Mouse (Mus musculus): ENCODE data around the gene Stk38l. TPM values are rescaled to one million over a fixed set of nuclear protein-coding genes. Genes with fewer than 3 reads are reported as not detected.

Stk38l gene
- polyA plus RNA-seq, 1 experiment from 2014 or later: 15.1 TPM

DNA sequence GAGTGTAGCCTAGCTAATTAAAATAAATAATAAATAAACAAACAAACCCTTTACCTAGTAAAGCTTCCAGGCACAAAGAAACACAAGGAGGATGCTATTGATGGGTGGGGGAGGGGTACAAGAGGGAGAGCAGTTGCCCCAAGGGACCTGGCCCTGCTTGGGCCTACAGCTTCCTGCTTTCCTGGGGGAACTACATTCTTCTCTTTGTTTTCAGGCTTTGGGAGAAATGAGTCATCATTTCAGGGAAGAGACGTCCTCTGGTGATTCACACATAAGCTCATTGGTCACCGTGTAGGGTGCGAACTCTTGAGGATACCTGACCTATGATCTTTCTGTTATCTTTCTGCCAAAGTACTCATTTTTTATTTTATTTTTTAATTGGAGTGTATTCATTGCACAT is 68.7 kb downstream of the Stk38l start:
- no peak overlapping the region for H3K4me2 ChIP-seq
- no peak overlapping the region for H3K27ac ChIP-seq (replicated peaks)
- no peaks in the 10 kb centered on the region for H3K9me3 ChIP-seq
- H3K36me3 ChIP-seq: no peaks in the 10 kb centered on the region
- peaks cover 23% of the 10 kb centered on the region for H3K27me3 ChIP-seq
- no peak overlapping the region for H3K4me3 ChIP-seq
- WGBS: 72% methylated on average over 3 of the region's 3 CpGs
- H3K9ac ChIP-seq: no peak overlapping the region
- no peak for ATAC-seq (ENCODE audit: low read depth)
- peaks cover 16% of the 10 kb centered on the region for H3K4me1 ChIP-seq (replicated peaks)

DNA sequence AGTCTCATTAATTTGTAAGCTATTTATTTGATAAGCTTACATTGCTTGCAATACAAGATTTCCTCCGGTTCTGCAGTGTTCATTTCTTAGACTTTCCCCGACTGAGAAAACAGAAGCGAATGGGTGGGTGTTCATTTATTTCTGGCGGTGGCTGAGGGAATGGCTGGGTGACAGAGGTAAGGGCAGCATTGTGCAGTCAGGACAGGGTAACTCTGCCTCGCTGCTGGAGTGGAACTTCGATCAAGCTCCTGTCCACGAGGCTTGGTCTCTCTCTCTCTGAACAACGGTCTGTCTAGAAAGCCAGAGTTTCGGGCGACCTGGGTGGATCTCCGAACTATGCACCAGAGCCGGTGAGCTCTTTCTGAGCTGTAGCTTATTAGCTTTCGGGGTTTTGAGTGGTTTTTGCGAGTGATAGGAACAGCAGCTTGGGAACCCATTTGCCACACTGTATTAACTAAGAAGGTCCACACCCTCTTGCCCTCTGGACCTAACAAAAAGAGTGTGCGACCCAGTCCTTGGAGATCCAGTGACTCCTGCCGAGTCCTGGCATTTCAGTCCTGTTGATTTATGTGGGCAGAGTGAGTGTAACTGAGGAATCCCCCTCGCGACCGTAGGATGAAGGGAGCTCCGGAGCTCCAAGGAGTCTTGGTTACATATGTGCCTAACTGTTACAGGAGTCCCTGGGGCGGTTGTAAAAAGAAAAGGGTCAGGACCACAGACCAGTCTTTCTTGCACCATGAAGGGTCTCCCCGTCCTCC is 70.5 kb downstream of the Stk38l start:
- Histone ChIP-seq H3K36me3 (no peaks in the 10 kb centered on the region), H3K4me1 (replicated peaks) (peaks cover 16% of the 10 kb centered on the region), H3K9ac (peak overlapping the region; percentile 72), H3K27ac (replicated peaks) (no peak overlapping the region), H3K4me2 (peak overlapping the region; percentile 90), H3K9me3 (no peaks in the 10 kb centered on the region), H3K27me3 (peaks cover 23% of the 10 kb centered on the region), H3K4me3 (peak overlapping the region; percentile 50)
- peak; percentile 47 for ATAC-seq (ENCODE audit: low read depth)
- WGBS: 19% methylated on average over 22 of the region's 22 CpGs

DNA sequence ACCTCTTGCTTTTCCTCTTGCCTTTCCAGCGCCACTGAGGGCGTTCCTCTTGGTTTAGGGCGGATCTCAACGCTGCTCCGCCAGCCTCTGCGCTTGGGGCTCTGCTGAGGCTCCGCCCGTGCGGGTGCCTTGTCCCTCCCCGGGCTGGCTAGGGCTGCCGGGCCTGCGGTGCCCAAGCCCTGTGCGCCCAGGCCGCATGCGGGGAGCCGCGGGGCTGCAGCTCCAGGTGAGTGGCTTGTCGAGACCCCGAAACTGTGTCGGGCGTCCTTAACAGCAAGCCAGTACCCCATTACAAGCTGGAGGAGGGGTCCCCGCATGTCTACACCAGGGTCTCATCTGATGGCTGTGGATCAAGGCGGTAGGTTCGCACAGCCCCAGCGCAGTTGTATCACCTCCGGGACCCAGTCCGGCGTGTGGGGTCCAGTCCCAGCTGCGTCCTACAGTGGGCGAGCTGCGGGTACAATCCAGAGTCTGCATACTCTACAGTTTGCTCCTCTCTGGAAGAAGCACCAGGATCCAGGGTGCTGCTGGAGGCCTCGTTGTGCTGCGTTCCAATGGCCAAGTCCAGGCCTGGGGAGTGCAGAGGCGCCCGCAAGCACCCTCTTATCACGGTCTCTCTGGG is 71.2 kb downstream of the Stk38l start, which contains the start of gene Arntl2:
Arntl2 (plus strand) TSS at position 132 of the 622 bp plus-strand sequence.
- H3K4me1 ChIP-seq (replicated peaks): peaks cover 16% of the 10 kb centered on the region
- H3K9ac ChIP-seq: peak within 1 kb of the TSS; percentile 72
- peak within 1 kb of the TSS; percentile 90 for H3K4me2 ChIP-seq
- 3% methylated on average over 36 of the region's 36 CpGs for WGBS
- no peaks in the 10 kb centered on the region for H3K36me3 ChIP-seq
- H3K27me3 ChIP-seq: peaks cover 23% of the 10 kb centered on the region
- H3K4me3 ChIP-seq: peak within 1 kb of the TSS; percentile 50
- H3K9me3 ChIP-seq: no peaks in the 10 kb centered on the region
- peak; percentile 94 for ATAC-seq (ENCODE audit: low read depth)
- H3K27ac ChIP-seq (replicated peaks): no peak within 1 kb of the TSS

DNA sequence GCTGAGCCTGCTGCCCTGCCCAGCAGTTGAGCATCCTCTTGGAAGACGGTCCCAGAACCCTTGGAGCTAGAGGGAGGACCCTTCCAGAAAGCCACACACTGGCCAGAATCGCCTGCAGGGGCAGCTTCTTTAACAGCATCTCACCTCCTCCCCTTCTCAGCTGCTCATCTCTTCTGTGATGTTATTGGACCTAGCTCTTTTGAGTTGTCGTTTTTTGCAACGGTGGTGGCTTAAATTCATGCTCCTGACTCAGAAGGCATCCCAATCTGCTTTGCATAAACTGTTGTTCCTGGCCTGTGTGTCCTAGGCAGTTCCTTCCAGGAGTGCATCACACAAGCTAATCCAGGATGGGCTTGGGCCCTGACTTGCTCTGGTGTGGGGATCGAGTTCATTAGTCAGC is 72.7 kb downstream of the Stk38l start:
- H3K4me3 ChIP-seq: no peak overlapping the region
- 58% methylated on average over 5 of the region's 5 CpGs for WGBS

DNA sequence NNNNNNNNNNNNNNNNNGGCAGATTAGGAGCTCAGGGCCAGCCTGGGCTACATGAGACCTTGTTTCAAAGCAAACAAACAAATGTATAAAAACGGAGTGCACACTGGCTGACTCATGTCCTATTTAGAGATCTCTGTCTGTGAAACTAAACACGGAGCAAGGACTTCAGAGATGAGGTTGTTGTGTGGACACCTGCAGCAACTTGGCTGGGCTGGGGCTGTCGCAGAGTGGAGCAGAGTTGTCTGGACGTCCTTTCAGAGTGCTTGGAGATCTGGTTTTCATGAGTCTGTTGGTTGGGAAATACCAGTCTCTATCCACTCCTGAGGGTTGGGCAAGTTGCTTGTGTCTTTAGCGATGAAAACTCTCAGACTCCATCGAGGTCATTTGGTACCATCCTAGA is 85.2 kb downstream of the Stk38l start:
- H3K4me2 ChIP-seq: no peak overlapping the region
- no peaks in the 10 kb centered on the region for H3K9me3 ChIP-seq
- H3K4me1 ChIP-seq (replicated peaks): no peaks in the 10 kb centered on the region
- H3K36me3 ChIP-seq: 0 out of 2 replicates have a peak, but pooled peaks cover 10% of the 10 kb centered on the region
- no peak overlapping the region for H3K4me3 ChIP-seq
- no peak for ATAC-seq (ENCODE audit: low read depth)
- no peak overlapping the region for H3K9ac ChIP-seq
- no peak overlapping the region for H3K27ac ChIP-seq (replicated peaks)
- 90% methylated on average over 6 of the region's 6 CpGs for WGBS
- no peaks in the 10 kb centered on the region for H3K27me3 ChIP-seq

More for the DNA sequence above, 72.7 kb downstream of the Stk38l start:
- Histone ChIP-seq H3K36me3 (no peaks in the 10 kb centered on the region), H3K27ac (replicated peaks) (no peak overlapping the region), H3K9ac (no peak overlapping the region), H3K4me1 (replicated peaks) (peaks cover 16% of the 10 kb centered on the region), H3K27me3 (peaks cover 23% of the 10 kb centered on the region), H3K9me3 (no peaks in the 10 kb centered on the region), H3K4me2 (no peak overlapping the region)
- ATAC-seq (ENCODE audit: low read depth): no peak

DNA sequence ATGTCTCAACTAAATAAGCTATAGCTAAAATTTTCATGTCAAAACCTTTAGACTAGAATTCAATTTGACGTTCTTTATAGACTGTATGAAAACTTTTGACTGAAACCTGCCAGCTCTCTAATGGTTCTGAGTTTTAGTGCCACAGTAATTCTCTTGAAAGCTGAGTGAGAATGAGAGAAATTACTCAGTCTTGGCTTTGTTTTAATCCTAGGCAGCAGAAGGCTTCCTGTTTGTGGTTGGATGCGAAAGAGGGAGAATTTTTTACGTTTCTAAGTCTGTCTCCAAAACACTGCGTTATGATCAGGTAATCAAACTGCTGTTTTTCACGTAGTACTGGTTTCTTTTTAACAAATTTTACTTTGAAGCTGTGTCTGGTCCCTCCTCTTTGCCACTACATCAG is 88.2 kb downstream of the Stk38l start:
- no peak overlapping the region for H3K27ac ChIP-seq (replicated peaks)
- no peaks in the 10 kb centered on the region for H3K27me3 ChIP-seq
- no peak for ATAC-seq (ENCODE audit: low read depth)
- 89% methylated on average over 5 of the region's 5 CpGs for WGBS
- no peaks in the 10 kb centered on the region for H3K9me3 ChIP-seq
- H3K4me2 ChIP-seq: no peak overlapping the region
- no peaks in the 10 kb centered on the region for H3K4me1 ChIP-seq (replicated peaks)
- 0 out of 2 replicates have a peak, but pooled peaks cover 10% of the 10 kb centered on the region for H3K36me3 ChIP-seq
- H3K9ac ChIP-seq: no peak overlapping the region
- H3K4me3 ChIP-seq: no peak overlapping the region

DNA sequence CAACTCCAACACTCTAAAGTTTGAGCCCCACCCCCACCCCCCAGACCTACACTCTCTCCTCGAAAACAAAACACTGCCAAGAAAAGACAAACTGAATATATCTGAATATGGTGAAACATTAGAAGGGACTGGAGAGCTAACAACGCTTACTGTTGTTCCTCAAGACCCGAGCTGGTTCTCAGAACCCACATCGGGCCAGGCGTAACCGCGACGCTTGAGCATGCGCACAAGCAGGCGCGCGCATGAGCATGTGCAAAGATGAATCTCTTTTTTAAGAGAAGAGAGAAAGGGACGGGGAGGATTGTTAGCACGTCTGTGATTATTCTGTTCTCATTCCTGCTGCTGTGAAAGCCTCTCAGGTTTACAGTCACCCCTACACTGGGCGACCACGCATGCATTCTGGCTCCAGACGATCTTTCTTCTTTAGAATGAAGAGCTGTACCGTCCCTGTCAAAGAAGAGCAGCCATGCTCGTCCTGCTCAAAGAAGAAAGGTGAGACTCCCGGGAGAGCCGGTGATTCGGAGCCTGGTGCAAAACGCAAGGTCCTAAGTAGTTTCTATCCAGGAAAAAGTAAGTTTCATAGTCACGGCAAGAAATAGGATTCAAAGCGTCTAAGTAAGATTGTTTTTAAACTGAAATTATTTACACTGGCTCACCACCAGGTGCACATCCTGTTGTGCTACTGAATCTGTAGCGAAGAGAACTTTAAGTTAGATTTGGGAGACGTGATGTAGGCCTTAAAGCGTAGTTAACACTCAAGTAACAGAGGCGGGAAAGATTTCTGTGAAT is 95.6 kb downstream of the Stk38l start:
- no peaks in the 10 kb centered on the region for H3K9me3 ChIP-seq
- H3K36me3 ChIP-seq: no peaks in the 10 kb centered on the region
- H3K4me3 ChIP-seq: no peak overlapping the region
- WGBS: 88% methylated on average over 29 of the region's 29 CpGs
- no peaks in the 10 kb centered on the region for H3K27me3 ChIP-seq
- H3K9ac ChIP-seq: no peak overlapping the region
- H3K4me1 ChIP-seq (replicated peaks): no peaks in the 10 kb centered on the region
- no peak overlapping the region for H3K4me2 ChIP-seq
- ATAC-seq (ENCODE audit: low read depth): no peak
- H3K27ac ChIP-seq (replicated peaks): no peak overlapping the region

DNA sequence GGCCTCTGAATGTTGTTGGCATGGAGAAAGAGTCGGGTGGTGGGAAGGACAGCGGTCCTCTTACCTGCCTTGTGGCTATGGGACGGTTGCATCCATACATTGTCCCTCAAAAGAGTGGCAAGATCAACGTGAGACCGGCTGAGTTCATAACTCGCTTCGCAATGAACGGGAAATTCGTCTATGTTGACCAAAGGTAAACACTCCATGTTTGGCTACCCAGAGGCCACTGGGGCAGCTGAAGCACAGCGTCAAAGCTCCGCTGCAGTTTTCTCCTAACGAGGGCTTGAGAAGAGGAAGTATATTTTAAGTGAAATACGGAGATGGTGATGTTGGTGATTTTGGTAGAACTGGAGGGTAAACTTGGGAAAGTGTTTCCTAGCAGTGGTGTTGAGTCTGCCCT is 97.2 kb downstream of the Stk38l start:
- H3K4me1 ChIP-seq (replicated peaks): no peaks in the 10 kb centered on the region
- no peaks in the 10 kb centered on the region for H3K36me3 ChIP-seq
- ATAC-seq (ENCODE audit: low read depth): no peak
- no peak overlapping the region for H3K4me3 ChIP-seq
- WGBS: 92% methylated on average over 13 of the region's 13 CpGs
- no peak overlapping the region for H3K27ac ChIP-seq (replicated peaks)
- H3K9me3 ChIP-seq: no peaks in the 10 kb centered on the region
- no peak overlapping the region for H3K4me2 ChIP-seq
- no peak overlapping the region for H3K9ac ChIP-seq
- H3K27me3 ChIP-seq: no peaks in the 10 kb centered on the region

DNA sequence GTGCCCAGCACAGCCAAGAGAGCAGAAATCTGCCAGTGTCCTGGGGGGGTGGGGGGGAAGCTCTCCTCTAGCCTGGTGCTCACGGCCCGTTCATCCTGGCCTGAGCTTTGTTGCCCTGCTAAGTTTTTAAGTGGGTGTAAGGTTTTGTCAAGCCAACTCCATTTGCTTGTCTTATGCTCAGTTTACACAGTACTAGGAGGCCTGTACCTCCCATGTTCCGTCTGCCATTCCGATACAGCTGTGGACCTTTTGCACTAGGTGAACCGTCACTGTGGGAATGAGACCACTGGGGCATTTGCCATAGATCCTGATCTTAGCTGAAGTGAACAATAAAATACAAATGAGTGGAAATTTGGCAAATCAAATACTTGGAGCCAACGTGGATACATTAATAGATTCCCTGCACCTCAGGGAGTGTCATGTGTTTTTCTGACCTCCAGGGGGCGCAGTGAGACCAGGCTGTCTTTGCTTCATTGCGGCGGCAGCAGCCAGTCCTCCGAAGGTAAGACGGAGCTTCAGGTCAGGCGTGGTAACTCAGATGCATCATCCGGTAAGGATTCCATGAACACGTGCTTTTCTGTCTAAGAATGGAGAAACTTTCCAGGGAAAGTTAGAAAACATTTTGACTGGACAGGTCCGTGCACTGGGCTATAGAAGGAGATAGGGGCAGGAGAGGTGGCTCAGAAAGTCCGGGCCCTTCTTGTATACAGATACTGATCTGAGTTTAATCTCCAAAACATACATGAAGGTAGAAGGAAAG is 100.1 kb downstream of the Stk38l start:
- no peak overlapping the region for H3K9ac ChIP-seq
- ATAC-seq (ENCODE audit: low read depth): peak; percentile 47; the same call in 1 of the 2 replicates
- no peaks in the 10 kb centered on the region for H3K27me3 ChIP-seq
- 41% methylated on average over 16 of the region's 16 CpGs for WGBS
- no peak overlapping the region for H3K4me2 ChIP-seq
- no peak overlapping the region for H3K27ac ChIP-seq (replicated peaks)
- H3K36me3 ChIP-seq: no peaks in the 10 kb centered on the region
- no peak overlapping the region for H3K4me3 ChIP-seq
- H3K9me3 ChIP-seq: no peaks in the 10 kb centered on the region
- no peaks in the 10 kb centered on the region for H3K4me1 ChIP-seq (replicated peaks)

DNA sequence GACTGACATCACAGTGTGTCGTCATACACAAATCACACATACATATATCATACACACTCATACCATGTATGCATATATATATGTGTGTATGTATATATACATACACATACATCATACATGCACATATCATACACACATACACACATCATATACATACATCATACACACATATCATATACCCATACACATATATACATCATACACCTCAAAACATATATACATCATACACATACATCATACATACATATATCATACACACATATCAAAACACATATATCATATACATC is 100.6 kb downstream of the Stk38l start:
- H3K4me2 ChIP-seq: no peak overlapping the region
- no peak for ATAC-seq (ENCODE audit: low read depth)
- no peaks in the 10 kb centered on the region for H3K36me3 ChIP-seq
- 80% methylated on average over 1 of the region's 1 CpGs for whole genome bisulfite sequencing
- no peaks in the 10 kb centered on the region for H3K9me3 ChIP-seq
- H3K4me1 ChIP-seq (replicated peaks): no peaks in the 10 kb centered on the region
- no peaks in the 10 kb centered on the region for H3K27me3 ChIP-seq
- no peak overlapping the region for H3K27ac ChIP-seq (replicated peaks)
- no peak overlapping the region for H3K9ac ChIP-seq
- H3K4me3 ChIP-seq: no peak overlapping the region
